Mouse (Mus musculus): ENCODE data around the gene Cdhr5. TPM values are rescaled to one million over a fixed set of nuclear protein-coding genes. Genes with fewer than 3 reads are reported as not detected.

The Cdhr5 gene
- not detected in 2 replicates for polyA plus RNA-seq (2014; fragmentation: Nextera tagmentation; extraction: Ambion mirVana)

GRCm38 (mm10) chr7:141276546-141276945, at the start of gene Cdhr5:
Gene Cdhr5 (minus strand): TSS chr7:141276786.
- H3K9ac ChIP-seq (ENCODE audit: low read length) = no peak within 1 kb of the TSS
- peaks cover 2% of the 10 kb centered on the region; the same call in 1 of the 2 replicates for H3K4me1 ChIP-seq (replicated peaks; ENCODE audit: control insufficient read depth, insufficient read depth, low read length)
- WGBS = 77% methylated on average over 11 of the region's 11 CpGs
- ATAC-seq (replicated peaks; ENCODE audit: low FRiP score) (no peak), DNase-seq (ENCODE audit: low spot score) (no peak)
- no peak within 1 kb of the TSS for H3K4me3 ChIP-seq (ENCODE audit: low read depth, low read length)
- no peaks in the 10 kb centered on the region for H3K36me3 ChIP-seq (ENCODE audit: control insufficient read depth, insufficient read depth, low read length)
- H3K4me2 ChIP-seq (ENCODE audit: low read depth, low read length, severe bottlenecking) = no peak within 1 kb of the TSS
- peaks cover 4% of the 10 kb centered on the region for H3K27me3 ChIP-seq (ENCODE audit: control insufficient read depth, insufficient read depth, low read length)
- H3K27ac ChIP-seq (ENCODE audit: low read depth, low read length) = no peak within 1 kb of the TSS
- H3K9me3 ChIP-seq (ENCODE audit: control insufficient read depth, low read length) = no peaks in the 10 kb centered on the region

GRCm38 (mm10) chr7:141324686-141325085, 48.1 kb upstream of the Cdhr5 start:
- no peak for DNase-seq (ENCODE audit: low spot score)

GRCm38 (mm10) chr7:141319446-141319845, 42.9 kb upstream of the Cdhr5 start:
- no peak overlapping the region for H3K9ac ChIP-seq (ENCODE audit: low read length)
- no peak overlapping the region for H3K27ac ChIP-seq (ENCODE audit: low read depth, low read length)
- no peaks in the 10 kb centered on the region for H3K4me1 ChIP-seq (replicated peaks; ENCODE audit: control insufficient read depth, insufficient read depth, low read length)
- 81% methylated on average over 2 of the region's 2 CpGs for WGBS
- DNase-seq (ENCODE audit: low spot score) = no peak
- no peaks in the 10 kb centered on the region for H3K9me3 ChIP-seq (ENCODE audit: control insufficient read depth, low read length)
- H3K27me3 ChIP-seq (ENCODE audit: control insufficient read depth, insufficient read depth, low read length) = no peaks in the 10 kb centered on the region
- H3K4me3 ChIP-seq (ENCODE audit: low read depth, low read length) = no peak overlapping the region
- no peak overlapping the region for H3K4me2 ChIP-seq (ENCODE audit: low read depth, low read length, severe bottlenecking)
- peaks cover 13% of the 10 kb centered on the region for H3K36me3 ChIP-seq (ENCODE audit: control insufficient read depth, insufficient read depth, low read length)
- ATAC-seq (replicated peaks; ENCODE audit: low FRiP score) = no peak

More at GRCm38 (mm10) chr7:141324686-141325085, 48.1 kb upstream of the Cdhr5 start:
- Histone ChIP-seq H3K27ac (ENCODE audit: low read depth, low read length) (no peak overlapping the region), H3K36me3 (ENCODE audit: control insufficient read depth, insufficient read depth, low read length) (peaks cover 11% of the 10 kb centered on the region), H3K9me3 (ENCODE audit: control insufficient read depth, low read length) (no peaks in the 10 kb centered on the region), H3K4me1 (replicated peaks; ENCODE audit: control insufficient read depth, insufficient read depth, low read length) (peaks cover 15% of the 10 kb centered on the region), H3K9ac (ENCODE audit: low read length) (no peak overlapping the region), H3K27me3 (ENCODE audit: control insufficient read depth, insufficient read depth, low read length) (no peaks in the 10 kb centered on the region), H3K4me2 (ENCODE audit: low read depth, low read length, severe bottlenecking) (no peak overlapping the region), H3K4me3 (ENCODE audit: low read depth, low read length) (no peak overlapping the region)
- WGBS = 100% methylated on average over 1 of the region's 1 CpGs
- no peak for ATAC-seq (replicated peaks; ENCODE audit: low FRiP score)

DNA sequence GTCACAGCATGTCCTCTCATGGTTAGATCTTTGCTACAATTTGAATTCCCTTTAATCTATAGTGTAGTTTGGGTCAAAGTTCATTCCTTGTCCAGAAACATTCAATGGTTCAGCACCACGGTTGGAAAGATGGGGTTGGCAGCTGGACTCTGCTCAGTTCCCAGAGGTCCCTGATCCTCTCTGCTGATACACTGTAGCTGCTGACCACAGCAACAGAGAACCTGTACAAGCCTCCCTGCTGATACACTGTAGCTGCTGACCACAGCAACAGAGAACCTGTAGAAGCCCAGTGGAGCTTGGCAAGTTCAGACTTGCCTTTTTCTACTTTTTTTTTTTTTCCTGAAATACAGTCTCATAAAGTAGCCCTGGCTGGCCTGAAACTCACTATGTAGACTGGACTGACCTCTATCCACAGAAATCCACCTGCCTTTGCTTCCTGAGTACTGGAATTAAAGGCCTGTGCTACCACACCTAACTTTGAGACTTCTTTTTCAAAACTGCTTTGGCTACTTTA, 41.1 kb upstream of the Cdhr5 start:
- WGBS = 72% methylated on average over 1 of the region's 1 CpGs
- H3K9me3 ChIP-seq (ENCODE audit: control insufficient read depth, low read length) = no peaks in the 10 kb centered on the region
- H3K27ac ChIP-seq (ENCODE audit: low read depth, low read length) = no peak overlapping the region
- DNase-seq (ENCODE audit: low spot score) (no peak), ATAC-seq (replicated peaks; ENCODE audit: low FRiP score) (no peak)
- H3K4me3 ChIP-seq (ENCODE audit: low read depth, low read length) = no peak overlapping the region
- no peaks in the 10 kb centered on the region for H3K27me3 ChIP-seq (ENCODE audit: control insufficient read depth, insufficient read depth, low read length)
- H3K36me3 ChIP-seq (ENCODE audit: control insufficient read depth, insufficient read depth, low read length) = peaks cover 15% of the 10 kb centered on the region
- H3K4me1 ChIP-seq (replicated peaks; ENCODE audit: control insufficient read depth, insufficient read depth, low read length) = no peaks in the 10 kb centered on the region
- H3K9ac ChIP-seq (ENCODE audit: low read length) = no peak overlapping the region
- no peak overlapping the region for H3K4me2 ChIP-seq (ENCODE audit: low read depth, low read length, severe bottlenecking)

DNA sequence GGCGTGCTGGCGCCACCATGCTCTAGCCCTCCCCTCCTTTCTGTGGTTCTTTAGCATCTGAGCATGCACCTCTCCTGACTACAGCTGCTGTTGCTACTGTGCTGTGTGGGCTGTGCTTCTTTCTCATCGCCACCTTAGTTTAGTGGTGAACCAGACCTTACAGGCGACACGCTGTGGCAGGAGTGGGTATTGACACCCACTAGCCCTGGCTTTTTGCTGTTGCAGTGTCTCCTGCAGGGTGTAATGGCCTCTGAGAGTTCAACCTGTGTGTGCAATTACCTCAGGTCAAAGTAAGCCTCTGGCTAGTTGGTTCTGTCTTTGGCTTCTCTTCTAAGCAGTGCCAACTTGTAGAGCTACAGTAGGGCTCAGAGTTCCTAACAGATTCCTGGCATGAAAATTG, 39.4 kb upstream of the Cdhr5 start:
- 77% methylated on average over 5 of the region's 5 CpGs for WGBS
- H3K27me3 ChIP-seq (ENCODE audit: control insufficient read depth, insufficient read depth, low read length) = no peaks in the 10 kb centered on the region

GRCm38 (mm10) chr7:141315076-141315475, 38.5 kb upstream of the Cdhr5 start:
- H3K36me3 ChIP-seq (ENCODE audit: control insufficient read depth, insufficient read depth, low read length) = peaks cover 13% of the 10 kb centered on the region; the same call in 1 of the 2 replicates
- H3K4me1 ChIP-seq (replicated peaks; ENCODE audit: control insufficient read depth, insufficient read depth, low read length) = no peaks in the 10 kb centered on the region
- H3K27ac ChIP-seq (ENCODE audit: low read depth, low read length) = no peak overlapping the region
- no peaks in the 10 kb centered on the region for H3K9me3 ChIP-seq (ENCODE audit: control insufficient read depth, low read length)
- H3K4me3 ChIP-seq (ENCODE audit: low read depth, low read length) = no peak overlapping the region
- 91% methylated on average over 8 of the region's 8 CpGs for WGBS
- ATAC-seq (replicated peaks; ENCODE audit: low FRiP score) = no peak
- DNase-seq (ENCODE audit: low spot score) = no peak
- no peak overlapping the region for H3K4me2 ChIP-seq (ENCODE audit: low read depth, low read length, severe bottlenecking)
- no peaks in the 10 kb centered on the region for H3K27me3 ChIP-seq (ENCODE audit: control insufficient read depth, insufficient read depth, low read length)
- H3K9ac ChIP-seq (ENCODE audit: low read length) = no peak overlapping the region

More for the DNA sequence above, 39.4 kb upstream of the Cdhr5 start:
- Histone ChIP-seq H3K9ac (ENCODE audit: low read length) (no peak overlapping the region), H3K4me3 (ENCODE audit: low read depth, low read length) (no peak overlapping the region), H3K9me3 (ENCODE audit: control insufficient read depth, low read length) (no peaks in the 10 kb centered on the region), H3K4me1 (replicated peaks; ENCODE audit: control insufficient read depth, insufficient read depth, low read length) (no peaks in the 10 kb centered on the region), H3K27ac (ENCODE audit: low read depth, low read length) (no peak overlapping the region), H3K36me3 (ENCODE audit: control insufficient read depth, insufficient read depth, low read length) (peaks cover 9% of the 10 kb centered on the region; the same call in 1 of the 2 replicates), H3K4me2 (ENCODE audit: low read depth, low read length, severe bottlenecking) (no peak overlapping the region)
- ATAC-seq (replicated peaks; ENCODE audit: low FRiP score) (no peak), DNase-seq (ENCODE audit: low spot score) (no peak)

DNA sequence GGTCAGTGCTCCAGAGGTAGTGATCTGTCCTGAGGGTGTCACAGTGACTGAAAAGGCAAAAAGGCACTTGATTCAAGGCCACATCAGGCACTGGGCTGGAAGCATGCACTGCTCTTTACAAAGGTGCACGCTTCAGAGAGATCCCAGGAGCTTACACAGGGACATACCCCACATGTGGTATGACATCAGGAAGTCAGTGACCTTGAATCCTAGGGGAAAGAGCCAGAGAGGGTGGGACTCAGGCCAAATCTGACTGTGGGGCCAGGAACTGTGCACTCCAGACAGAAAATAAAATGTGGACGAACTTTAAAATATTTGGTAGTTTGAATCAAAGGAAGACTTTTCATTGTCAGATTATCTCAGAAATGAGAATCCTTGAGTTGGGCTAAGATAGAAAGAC, 37.8 kb upstream of the Cdhr5 start:
- peaks cover 15% of the 10 kb centered on the region for H3K36me3 ChIP-seq (ENCODE audit: control insufficient read depth, insufficient read depth, low read length)
- H3K4me2 ChIP-seq (ENCODE audit: low read depth, low read length, severe bottlenecking) = no peak overlapping the region
- DNase-seq (ENCODE audit: low spot score) (no peak), ATAC-seq (replicated peaks; ENCODE audit: low FRiP score) (no peak)
- no peaks in the 10 kb centered on the region for H3K4me1 ChIP-seq (replicated peaks; ENCODE audit: control insufficient read depth, insufficient read depth, low read length)
- no peak overlapping the region for H3K9ac ChIP-seq (ENCODE audit: low read length)
- no peaks in the 10 kb centered on the region for H3K27me3 ChIP-seq (ENCODE audit: control insufficient read depth, insufficient read depth, low read length)
- H3K9me3 ChIP-seq (ENCODE audit: control insufficient read depth, low read length) = no peaks in the 10 kb centered on the region
- H3K4me3 ChIP-seq (ENCODE audit: low read depth, low read length) = no peak overlapping the region
- H3K27ac ChIP-seq (ENCODE audit: low read depth, low read length) = no peak overlapping the region
- 82% methylated on average over 2 of the region's 2 CpGs for WGBS

GRCm38 (mm10) chr7:141304537-141304936, 28.0 kb upstream of the Cdhr5 start:
- H3K9me3 ChIP-seq (ENCODE audit: control insufficient read depth, low read length) = no peaks in the 10 kb centered on the region
- H3K4me3 ChIP-seq (ENCODE audit: low read depth, low read length) = no peak overlapping the region
- H3K27ac ChIP-seq (ENCODE audit: low read depth, low read length) = no peak overlapping the region
- no peaks in the 10 kb centered on the region for H3K4me1 ChIP-seq (replicated peaks; ENCODE audit: control insufficient read depth, insufficient read depth, low read length)
- no peaks in the 10 kb centered on the region for H3K27me3 ChIP-seq (ENCODE audit: control insufficient read depth, insufficient read depth, low read length)
- H3K9ac ChIP-seq (ENCODE audit: low read length) = no peak overlapping the region
- DNase-seq (ENCODE audit: low spot score) (no peak), ATAC-seq (replicated peaks; ENCODE audit: low FRiP score) (no peak)
- H3K4me2 ChIP-seq (ENCODE audit: low read depth, low read length, severe bottlenecking) = no peak overlapping the region
- H3K36me3 ChIP-seq (ENCODE audit: control insufficient read depth, insufficient read depth, low read length) = peaks cover 17% of the 10 kb centered on the region
- WGBS = 90% methylated on average over 4 of the region's 4 CpGs

DNA sequence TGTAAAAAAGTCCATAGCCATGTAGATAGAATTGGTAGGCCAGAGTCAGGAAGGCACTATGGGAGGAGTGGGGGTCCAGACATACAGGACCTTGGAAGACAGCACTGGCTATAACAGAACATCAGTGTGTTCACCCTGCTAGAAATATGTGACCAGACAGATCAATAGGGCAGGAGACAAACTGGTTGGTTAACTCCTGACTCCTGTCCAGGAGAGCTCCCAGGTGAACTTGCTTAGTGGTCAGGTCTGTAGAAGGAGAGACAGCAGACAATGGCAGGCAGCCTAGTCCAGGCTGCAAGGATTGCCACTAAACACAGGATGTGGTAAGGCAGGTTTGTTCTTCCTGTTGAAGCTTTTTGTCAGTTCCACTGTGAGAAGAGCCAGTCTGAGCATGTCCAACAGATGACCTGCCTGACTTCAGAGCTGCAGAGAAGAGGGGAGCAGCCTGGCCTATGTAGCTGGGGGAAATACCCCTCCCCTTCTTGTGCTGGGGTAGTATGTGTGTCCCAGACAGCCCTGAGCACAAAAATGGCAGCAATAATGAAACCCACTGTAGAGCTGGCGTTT, 26.2 kb upstream of the Cdhr5 start:
- H3K9ac ChIP-seq (ENCODE audit: low read length) = no peak overlapping the region
- no peak overlapping the region for H3K4me3 ChIP-seq (ENCODE audit: low read depth, low read length)
- DNase-seq (ENCODE audit: low spot score) = no peak
- no peak overlapping the region for H3K27ac ChIP-seq (ENCODE audit: low read depth, low read length)
- H3K9me3 ChIP-seq (ENCODE audit: control insufficient read depth, low read length) = no peaks in the 10 kb centered on the region
- WGBS = 86% methylated on average over 1 of the region's 1 CpGs
- no peak overlapping the region for H3K4me2 ChIP-seq (ENCODE audit: low read depth, low read length, severe bottlenecking)
- no peak for ATAC-seq (replicated peaks; ENCODE audit: low FRiP score)
- H3K4me1 ChIP-seq (replicated peaks; ENCODE audit: control insufficient read depth, insufficient read depth, low read length) = no peaks in the 10 kb centered on the region
- H3K27me3 ChIP-seq (ENCODE audit: control insufficient read depth, insufficient read depth, low read length) = no peaks in the 10 kb centered on the region
- H3K36me3 ChIP-seq (ENCODE audit: control insufficient read depth, insufficient read depth, low read length) = peaks cover 12% of the 10 kb centered on the region

Data from forebrain, embryonic 11.5 days (tissue).